Mouse (Mus musculus) WW6 (cell line): ENCODE results near the gene Capg.
A peak's percentile ranks its signal among the peaks of the same experiment; 100 is the strongest.
"Not testable (repeated sequence)": the region's sequence is repeated elsewhere in the genome, so short reads cannot be mapped to it uniquely, and the experiment has no call there.

Source experiments
- DNase-seq: peaks from one replicate; pipeline ENCODE4 v3.0.0-alpha.2; 2013; ENCODE audit warnings: low read depth, low spot score

Capg gene

GRCm38 (mm10) chr6:72532580-72532979, 11.6 kb upstream of the Capg start:
- no peak for DNase-seq

- not testable (repeated sequence) for DNase-seq
These were observed 10.6 kb upstream of the Capg start for GRCm38 (mm10) chr6:72533555-72533954.

GRCm38 (mm10) chr6:72534035-72534809, 10.0 kb upstream of the Capg start:
- DNase-seq: no peak

- no peak for DNase-seq
These were observed 9.0 kb upstream of the Capg start for GRCm38 (mm10) chr6:72535165-72535564.

GRCm38 (mm10) chr6:72537998-72538500, 6.1 kb upstream of the Capg start:
- no peak for DNase-seq

- DNase-seq: peak; percentile 48
These were observed 5.6 kb upstream of the Capg start for GRCm38 (mm10) chr6:72538562-72539031.

- no peak for DNase-seq
These were observed 833 bp upstream of the Capg start for GRCm38 (mm10) chr6:72543265-72543850.

- DNase-seq: no peak
These were observed 1.2 kb downstream of the Capg start for GRCm38 (mm10) chr6:72545377-72545776.

- DNase-seq: no peak
These were observed 2.9 kb downstream of the Capg start for GRCm38 (mm10) chr6:72547121-72547520.

- DNase-seq: no peak
These were observed 3.7 kb downstream of the Capg start for GRCm38 (mm10) chr6:72547862-72548261.

GRCm38 (mm10) chr6:72549041-72549580, 4.9 kb downstream of the Capg start:
- DNase-seq: no peak

- DNase-seq: no peak
These were observed 5.8 kb downstream of the Capg start for GRCm38 (mm10) chr6:72550025-72550424.

GRCm38 (mm10) chr6:72550503-72551100, 6.4 kb downstream of the Capg start:
- no peak for DNase-seq

GRCm38 (mm10) chr6:72552171-72553078, 8.2 kb downstream of the Capg start:
- DNase-seq: no peak

- no peak for DNase-seq
These were observed 8.9 kb downstream of the Capg start for GRCm38 (mm10) chr6:72553079-72553412.

- DNase-seq: no peak
These were observed 16.6 kb downstream of the Capg start for GRCm38 (mm10) chr6:72560801-72561200.

GRCm38 (mm10) chr6:72562486-72562885, 18.3 kb downstream of the Capg start:
- DNase-seq: no peak

GRCm38 (mm10) chr6:72562894-72563293, 18.7 kb downstream of the Capg start:
- no peak for DNase-seq

- no peak for DNase-seq
These were observed 21.3 kb downstream of the Capg start for GRCm38 (mm10) chr6:72565506-72565905.

GRCm38 (mm10) chr6:72566044-72566443, 21.9 kb downstream of the Capg start:
- DNase-seq: peak; percentile 73

GRCm38 (mm10) chr6:72567508-72567907, 23.3 kb downstream of the Capg start:
- no peak for DNase-seq
